Mouse (Mus musculus) limb, embryonic 13.5 days (tissue): ENCODE measurements around the gene Gramd1c. TPM values are rescaled to one million over a fixed set of nuclear protein-coding genes. Genes with fewer than 3 reads are reported as not detected.

ENCODE experiments used
- ATAC-seq: fragments of 200-750 bp; cut with Nextera tagmentation; 2 replicates; pipeline ENCODE4 v1.8.0; 2017; ENCODE audit warnings: low read depth, moderate number of reproducible peaks, moderate TSS enrichment; ENCODE audit not compliant: low FRiP score
- H3K27ac ChIP-seq: fragments of 300-500 bp; sonication (generic); 2 replicates; pipeline ENCODE4 v1.5.1; 2015; ENCODE audit warnings: inconsistent platforms, mild to moderate bottlenecking, moderate library complexity
- H3K27me3 ChIP-seq: fragments of 300-500 bp; sonication (generic); 2 replicates; pipeline ENCODE4 v1.6.1; 2015; ENCODE audit warnings: mild to moderate bottlenecking, inconsistent platforms
- H3K36me3 ChIP-seq: fragments of 300-500 bp; sonication (generic); 2 replicates; pipeline ENCODE4 v1.6.1; 2015; ENCODE audit warnings: inconsistent platforms, mild to moderate bottlenecking, moderate library complexity
- H3K4me1 ChIP-seq: fragments of 300-500 bp; sonication (generic); 2 replicates; pipeline ENCODE4 v1.6.1; 2015; ENCODE audit warnings: inconsistent platforms
- H3K4me2 ChIP-seq: fragments of 300-500 bp; sonication (generic); replicated peaks from 2 replicates; pipeline ENCODE4 v1.6.1; 2015; ENCODE audit warnings: inconsistent platforms, mild to moderate bottlenecking, moderate library complexity
- H3K4me3 ChIP-seq: fragments of 300-500 bp; sonication (generic); 2 replicates; pipeline ENCODE4 v1.5.1; 2015; ENCODE audit warnings: moderate library complexity, mild to moderate bottlenecking, inconsistent platforms
- H3K9ac ChIP-seq: fragments of 300-500 bp; sonication (generic); 2 replicates; pipeline ENCODE4 v1.6.1; 2015; ENCODE audit warnings: mild to moderate bottlenecking, inconsistent platforms
- H3K9me3 ChIP-seq: fragments of 300-500 bp; sonication (generic); 2 replicates; pipeline ENCODE4 v1.6.1; 2016; ENCODE audit warnings: inconsistent platforms
- WGBS: fragments of 180-500 bp; shearing (Covaris S2); methylation state at CpG from one replicate; pipeline ENCODE4 v1.1.7; 2015; 5-methylcytosine and 5-hydroxymethylcytosine counted together
- polyA plus RNA-seq: library from polyadenylated mRNA; unstranded; fragments of >200 nt; fragmentation: Nextera tagmentation; extraction: Ambion mirVana; gene quantifications from 2 replicates; pipeline ENCODE4 v1.2.1, GENCODE M21; 2015

Gramd1c gene
- polyA plus RNA-seq = 6.6 and 7.0 TPM in 2 replicates

DNA sequence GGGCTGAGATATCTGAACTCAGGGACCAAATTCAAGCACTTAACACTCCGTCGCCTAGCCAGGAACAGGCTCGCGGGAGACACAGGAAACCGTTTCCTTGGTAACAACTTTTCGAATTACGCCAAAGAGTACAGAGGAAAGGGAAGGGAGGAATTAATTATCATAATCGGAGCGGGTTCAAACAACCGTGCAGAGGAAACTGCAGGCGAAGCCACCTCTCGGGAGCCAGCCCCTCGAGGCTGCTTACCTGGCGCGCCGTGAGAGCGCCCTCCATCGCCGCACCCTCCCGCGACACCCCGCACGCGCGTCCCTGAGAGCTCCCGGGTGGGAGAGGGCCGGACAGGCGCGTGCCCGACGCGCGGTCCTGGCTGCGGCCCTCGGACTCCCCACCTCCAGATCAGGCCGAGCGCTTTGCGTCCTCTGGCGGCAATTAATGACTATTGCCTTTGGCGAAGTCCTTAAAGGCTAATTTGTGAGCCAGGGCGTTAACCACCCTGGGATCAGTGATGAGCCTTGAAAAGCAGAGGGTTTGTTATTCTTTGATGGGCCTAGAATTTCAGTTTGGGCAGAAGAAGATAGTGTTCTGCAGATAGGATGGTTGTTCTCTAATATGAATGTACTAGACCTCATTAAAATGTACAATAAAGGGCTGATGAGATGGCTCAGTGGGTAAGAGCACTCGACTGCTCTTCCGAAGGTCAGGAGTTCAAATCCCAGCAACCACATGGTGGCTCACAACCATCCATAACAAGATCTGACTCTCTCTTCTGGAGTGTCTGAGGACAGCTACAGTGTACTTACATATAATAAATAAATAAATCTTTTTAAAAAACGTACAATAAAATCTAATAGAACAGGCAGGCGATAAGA, at the start of gene Gramd1c:
Gene Gramd1c, minus strand, starts transcription at position 321 of the 870 bp plus-strand sequence.
- no peaks in the 10 kb centered on the region for H3K27me3 ChIP-seq
- peak within 1 kb of the TSS; percentile 70 for H3K4me2 ChIP-seq
- peak; percentile 87 for ATAC-seq
- H3K9me3 ChIP-seq = no peaks in the 10 kb centered on the region
- peak within 1 kb of the TSS; percentile 73 for H3K9ac ChIP-seq
- H3K4me3 ChIP-seq = peak within 1 kb of the TSS; percentile 64
- H3K4me1 ChIP-seq = peaks cover 4% of the 10 kb centered on the region
- no peak within 1 kb of the TSS for H3K27ac ChIP-seq
- WGBS = 6% methylated on average over 45 of the region's 45 CpGs
- H3K36me3 ChIP-seq = no peaks in the 10 kb centered on the region

DNA sequence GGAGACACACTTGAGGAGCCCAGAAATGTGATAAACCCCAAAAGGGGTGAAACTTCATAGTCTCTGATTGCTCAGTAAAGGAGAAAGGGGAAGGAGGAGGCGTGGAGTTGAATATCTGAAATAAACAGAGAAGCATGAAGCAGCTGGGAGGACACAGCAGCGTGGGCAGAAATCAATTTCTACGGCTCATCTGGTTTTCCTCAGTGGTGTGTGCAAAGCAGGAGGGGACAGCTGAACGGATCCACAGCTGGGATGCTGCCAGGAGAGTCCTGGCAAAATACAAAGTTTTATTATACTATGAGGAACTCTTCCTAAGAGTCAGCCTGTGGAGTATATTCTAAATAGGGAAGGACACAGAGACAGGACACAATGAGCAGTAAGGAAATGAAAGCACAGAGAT, 45.9 kb upstream of the Gramd1c start:
- Histone ChIP-seq H3K4me1 (no peaks in the 10 kb centered on the region), H3K9me3 (no peaks in the 10 kb centered on the region), H3K9ac (no peak overlapping the region), H3K27me3 (no peaks in the 10 kb centered on the region), H3K36me3 (peaks cover 61% of the 10 kb centered on the region), H3K4me2 (no peak overlapping the region), H3K27ac (no peak overlapping the region), H3K4me3 (no peak overlapping the region)
- ATAC-seq = 0 out of 2 replicates have a peak, but pooled peaks have one; percentile 32
- WGBS = 81% methylated on average over 4 of the region's 4 CpGs

DNA sequence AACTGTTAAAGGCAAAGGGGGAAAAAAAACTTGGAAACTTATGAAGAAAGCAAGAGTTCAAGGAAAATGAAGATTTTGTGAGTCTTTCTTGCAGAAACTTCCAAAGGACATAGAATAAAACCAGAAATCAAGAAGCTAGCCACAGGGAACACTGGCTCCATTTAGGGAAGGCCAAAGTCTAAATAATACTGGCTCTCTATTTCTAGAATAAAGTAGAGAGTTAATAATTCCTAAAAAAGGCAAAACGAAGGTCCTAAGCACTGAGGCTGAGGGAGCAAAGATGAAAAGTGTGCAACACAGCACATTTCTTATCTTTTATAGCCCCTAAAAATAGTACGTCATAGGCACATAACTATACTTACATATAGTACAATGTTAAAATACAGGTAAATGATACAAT, 42.1 kb upstream of the Gramd1c start:
- H3K27me3 ChIP-seq = no peaks in the 10 kb centered on the region
- no peaks in the 10 kb centered on the region for H3K4me1 ChIP-seq
- ATAC-seq = no peak
- H3K9me3 ChIP-seq = no peaks in the 10 kb centered on the region
- H3K4me3 ChIP-seq = no peak overlapping the region
- no peak overlapping the region for H3K9ac ChIP-seq
- no peak overlapping the region; the same call in 1 of the 2 replicates for H3K27ac ChIP-seq
- 88% methylated on average over 2 of the region's 2 CpGs for WGBS
- peaks cover 71% of the 10 kb centered on the region for H3K36me3 ChIP-seq
- H3K4me2 ChIP-seq = no peak overlapping the region

DNA sequence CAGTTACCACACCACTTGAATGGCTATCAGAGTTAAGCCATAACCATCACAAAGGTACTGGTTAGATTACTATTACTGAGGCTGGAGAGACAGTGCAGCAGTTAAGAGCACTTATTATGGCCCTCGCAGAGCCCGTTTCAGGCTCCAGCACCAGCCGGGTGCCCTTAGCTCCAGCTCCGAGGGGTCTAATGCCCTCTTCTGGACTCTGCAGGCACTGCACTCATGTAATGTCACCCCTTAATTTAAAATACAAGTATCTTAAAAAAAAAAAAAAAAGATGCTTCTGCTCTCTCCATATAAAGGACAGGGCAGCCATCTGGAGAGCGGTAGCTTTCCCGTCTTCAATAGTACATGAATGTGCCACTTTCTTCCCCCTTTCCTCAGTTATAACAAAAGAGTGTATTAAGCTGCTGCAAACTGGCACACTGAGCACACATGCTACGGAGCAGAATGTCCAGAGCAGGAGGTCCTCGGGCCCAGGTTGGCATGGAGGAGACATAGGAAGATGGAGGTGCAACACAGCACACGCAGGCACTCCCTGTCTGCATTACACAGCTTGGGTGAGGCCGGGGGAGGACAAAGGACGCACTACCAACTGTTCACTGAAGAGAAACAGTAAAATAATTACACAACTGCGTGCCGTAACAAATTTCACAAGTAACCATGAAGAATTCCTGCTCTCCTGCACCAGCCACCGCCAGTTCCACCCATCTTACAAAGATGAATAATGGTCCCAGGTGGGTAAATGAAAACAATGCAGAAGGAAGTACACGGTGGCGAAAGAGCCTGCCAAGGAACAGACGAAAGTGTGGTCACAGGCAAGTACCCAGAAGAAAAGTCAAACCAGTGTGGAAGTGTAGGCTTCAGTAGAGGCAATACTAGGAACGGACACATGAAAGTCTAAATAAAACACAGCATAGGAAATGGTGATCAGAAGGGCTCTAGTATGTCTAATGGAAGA, 40.9 kb upstream of the Gramd1c start:
- Histone ChIP-seq H3K4me2 (no peak overlapping the region), H3K9ac (no peak overlapping the region), H3K4me3 (no peak overlapping the region), H3K9me3 (no peaks in the 10 kb centered on the region), H3K27me3 (no peaks in the 10 kb centered on the region), H3K27ac (peak overlapping the region; percentile 28; the same call in 1 of the 2 replicates), H3K36me3 (peaks cover 68% of the 10 kb centered on the region), H3K4me1 (no peaks in the 10 kb centered on the region)
- WGBS = 85% methylated on average over 18 of the region's 18 CpGs
- no peak for ATAC-seq

DNA sequence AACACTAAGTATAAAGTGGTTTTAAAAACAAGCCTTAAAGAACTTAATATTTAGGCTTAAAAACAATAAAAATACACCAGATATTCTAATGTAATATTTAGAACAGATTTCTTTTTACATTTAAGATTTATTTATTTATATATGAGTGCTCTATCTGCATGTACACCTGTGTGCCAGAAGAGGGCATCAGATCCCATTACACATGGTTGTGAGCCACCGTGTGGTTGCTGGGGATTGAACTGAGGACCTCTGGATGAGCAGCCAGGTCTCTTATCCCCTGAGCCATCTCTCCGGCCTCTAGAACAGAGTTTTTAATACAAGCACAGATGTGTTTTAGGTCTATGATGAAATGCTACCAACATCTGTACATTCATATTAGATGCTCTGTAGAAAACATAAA, 39.8 kb upstream of the Gramd1c start:
- H3K4me3 ChIP-seq = no peak overlapping the region
- H3K9ac ChIP-seq = no peak overlapping the region
- no peak for ATAC-seq
- no peaks in the 10 kb centered on the region for H3K27me3 ChIP-seq
- no peaks in the 10 kb centered on the region for H3K4me1 ChIP-seq
- no peak overlapping the region for H3K4me2 ChIP-seq
- no peaks in the 10 kb centered on the region for H3K9me3 ChIP-seq
- H3K36me3 ChIP-seq = peaks cover 67% of the 10 kb centered on the region
- WGBS = 94% methylated on average over 2 of the region's 2 CpGs
- H3K27ac ChIP-seq = no peak overlapping the region

DNA sequence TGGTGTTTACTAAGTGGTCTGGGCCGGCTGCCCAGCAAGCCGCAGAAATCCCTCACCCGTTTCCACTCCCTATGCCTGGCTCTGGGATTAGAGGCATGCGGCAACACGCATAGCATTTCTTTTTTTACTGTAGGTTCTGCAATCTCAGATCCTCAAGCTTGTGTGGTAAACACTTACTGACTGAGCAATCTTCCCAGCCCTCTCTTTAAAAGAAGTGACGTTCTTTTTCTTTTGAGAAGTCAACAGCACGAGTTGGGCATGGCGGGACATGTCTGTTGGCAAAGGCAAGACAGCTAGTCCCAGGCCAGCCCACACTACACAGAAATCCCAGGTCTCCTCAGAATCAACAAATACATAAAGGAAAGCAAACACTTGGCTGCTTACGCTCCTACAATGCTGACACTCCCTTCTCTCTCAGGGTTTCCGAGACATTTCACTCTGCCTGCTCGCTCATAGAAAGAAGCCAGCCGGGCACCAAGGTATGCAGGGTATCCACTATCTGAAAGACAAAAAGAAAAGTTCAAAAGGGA, 38.1 kb upstream of the Gramd1c start:
- ATAC-seq = no peak
- Histone ChIP-seq H3K27me3 (no peaks in the 10 kb centered on the region), H3K4me2 (no peak overlapping the region), H3K27ac (no peak overlapping the region), H3K4me1 (no peaks in the 10 kb centered on the region), H3K36me3 (peaks cover 65% of the 10 kb centered on the region), H3K4me3 (no peak overlapping the region), H3K9me3 (no peaks in the 10 kb centered on the region), H3K9ac (no peak overlapping the region)
- WGBS = 86% methylated on average over 12 of the region's 12 CpGs

DNA sequence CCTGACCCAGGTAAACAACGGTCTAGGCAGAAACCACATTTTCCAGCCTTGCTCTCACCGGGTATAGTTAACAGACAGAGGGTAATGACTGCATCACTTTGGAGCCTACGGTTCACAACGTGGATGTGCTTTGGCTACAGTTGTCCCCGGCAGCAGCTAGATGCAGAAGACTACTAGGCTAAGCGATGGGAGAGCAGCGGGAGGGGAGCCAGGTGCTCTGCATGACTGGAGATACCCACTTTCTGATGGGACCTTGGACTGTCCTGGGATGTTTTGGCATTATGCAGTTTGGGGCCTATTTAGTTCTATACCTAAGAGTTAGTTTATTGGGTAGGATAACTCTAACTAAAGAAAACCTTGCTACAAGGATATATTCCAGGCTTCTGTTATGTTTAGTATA, 36.2 kb upstream of the Gramd1c start:
- H3K4me3 ChIP-seq = no peak overlapping the region
- 91% methylated on average over 7 of the region's 7 CpGs for WGBS

DNA sequence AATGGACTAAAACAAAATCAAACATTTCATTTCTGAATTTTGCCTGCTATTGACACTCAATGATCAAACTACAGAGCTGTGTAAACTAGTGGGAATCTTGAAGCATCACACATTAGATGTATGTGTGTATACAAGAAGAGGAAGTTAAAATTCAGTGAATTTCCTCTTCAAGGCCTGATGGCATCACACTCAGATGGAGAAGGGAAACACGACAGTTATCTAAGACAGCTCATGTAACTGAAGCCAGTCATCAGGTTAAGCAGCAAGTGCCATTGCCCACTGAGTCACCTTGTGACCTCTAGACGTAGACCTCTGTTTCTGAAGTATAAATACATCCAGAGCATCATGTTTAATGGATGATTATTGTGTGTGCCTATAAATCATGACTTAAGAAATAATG, 24.5 kb upstream of the Gramd1c start:
- H3K9me3 ChIP-seq = no peaks in the 10 kb centered on the region
- no peak overlapping the region for H3K4me3 ChIP-seq
- H3K27ac ChIP-seq = no peak overlapping the region
- H3K9ac ChIP-seq = no peak overlapping the region
- H3K27me3 ChIP-seq = no peaks in the 10 kb centered on the region
- peaks cover 81% of the 10 kb centered on the region for H3K36me3 ChIP-seq
- H3K4me1 ChIP-seq = no peaks in the 10 kb centered on the region
- no peak for ATAC-seq
- H3K4me2 ChIP-seq = no peak overlapping the region
- WGBS = 76% methylated on average over 2 of the region's 2 CpGs

More for the DNA sequence above, 36.2 kb upstream of the Gramd1c start:
- no peaks in the 10 kb centered on the region for H3K27me3 ChIP-seq
- H3K4me2 ChIP-seq = no peak overlapping the region
- H3K4me1 ChIP-seq = no peaks in the 10 kb centered on the region
- H3K9ac ChIP-seq = no peak overlapping the region
- ATAC-seq = no peak
- peaks cover 77% of the 10 kb centered on the region for H3K36me3 ChIP-seq
- no peaks in the 10 kb centered on the region for H3K9me3 ChIP-seq
- no peak overlapping the region for H3K27ac ChIP-seq

DNA sequence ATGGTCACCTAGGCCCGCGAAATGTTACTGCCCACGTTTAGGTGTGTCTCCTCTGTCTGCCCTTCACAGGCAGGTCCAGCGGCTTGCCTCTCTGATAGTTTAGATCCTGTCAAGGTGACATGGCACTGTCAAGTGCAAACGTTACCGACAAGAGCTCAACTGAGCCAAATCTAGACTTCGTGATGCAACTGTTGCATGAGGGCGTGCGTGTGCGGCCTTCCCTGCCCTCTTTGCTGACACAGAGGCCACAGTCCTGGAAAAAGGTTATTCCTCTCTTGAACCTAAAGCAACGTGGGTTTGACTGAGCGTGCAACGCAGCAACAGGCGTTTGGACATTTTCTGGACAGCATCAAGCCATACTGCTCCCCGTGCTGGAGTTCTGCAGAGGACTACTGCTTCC, 1.8 kb downstream of the Gramd1c start:
- H3K27me3 ChIP-seq = no peaks in the 10 kb centered on the region
- H3K27ac ChIP-seq = no peak overlapping the region
- H3K9ac ChIP-seq = no peak overlapping the region
- H3K4me2 ChIP-seq = no peak overlapping the region
- no peak overlapping the region for H3K4me3 ChIP-seq
- H3K36me3 ChIP-seq = no peaks in the 10 kb centered on the region
- H3K9me3 ChIP-seq = no peaks in the 10 kb centered on the region
- ATAC-seq = no peak
- H3K4me1 ChIP-seq = peaks cover 7% of the 10 kb centered on the region
- WGBS = 93% methylated on average over 15 of the region's 15 CpGs

DNA sequence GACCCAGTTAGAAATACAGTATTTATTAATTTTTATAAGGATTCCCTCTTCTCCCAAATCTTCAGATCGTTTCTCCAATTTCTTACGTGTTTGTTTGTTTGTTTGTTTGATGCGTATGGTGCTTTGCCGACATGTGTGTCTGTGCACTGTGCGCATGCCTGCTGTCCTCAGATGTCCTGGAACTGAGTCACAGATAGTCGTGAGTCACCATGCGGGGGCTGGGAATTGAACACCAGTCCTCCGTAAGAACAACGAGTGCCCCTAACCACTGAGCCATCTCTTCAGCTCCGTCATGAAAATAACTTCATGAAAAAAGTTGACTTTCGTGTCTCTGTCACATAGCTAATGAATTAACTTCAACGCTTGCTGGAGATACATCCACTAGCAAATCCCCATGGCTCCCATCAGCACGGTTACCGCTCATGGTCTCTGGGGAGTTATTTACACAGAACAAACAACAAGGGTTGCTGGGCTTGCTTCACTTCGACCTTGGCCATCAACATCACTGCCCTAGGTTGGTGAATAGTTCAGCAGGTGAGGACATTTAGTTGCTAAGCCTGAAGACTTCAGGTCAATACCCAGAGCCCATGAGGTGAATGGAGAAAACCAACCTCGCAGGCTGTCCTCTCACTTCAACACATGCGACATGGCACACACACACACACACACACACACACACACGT, 2.4 kb downstream of the Gramd1c start:
- no peak overlapping the region for H3K4me3 ChIP-seq
- H3K4me1 ChIP-seq = peaks cover 7% of the 10 kb centered on the region
- no peak overlapping the region for H3K4me2 ChIP-seq
- no peak overlapping the region for H3K9ac ChIP-seq
- WGBS = 91% methylated on average over 18 of the region's 18 CpGs
- H3K9me3 ChIP-seq = no peaks in the 10 kb centered on the region
- no peak for ATAC-seq
- no peaks in the 10 kb centered on the region for H3K36me3 ChIP-seq
- no peak overlapping the region for H3K27ac ChIP-seq
- no peaks in the 10 kb centered on the region for H3K27me3 ChIP-seq

DNA sequence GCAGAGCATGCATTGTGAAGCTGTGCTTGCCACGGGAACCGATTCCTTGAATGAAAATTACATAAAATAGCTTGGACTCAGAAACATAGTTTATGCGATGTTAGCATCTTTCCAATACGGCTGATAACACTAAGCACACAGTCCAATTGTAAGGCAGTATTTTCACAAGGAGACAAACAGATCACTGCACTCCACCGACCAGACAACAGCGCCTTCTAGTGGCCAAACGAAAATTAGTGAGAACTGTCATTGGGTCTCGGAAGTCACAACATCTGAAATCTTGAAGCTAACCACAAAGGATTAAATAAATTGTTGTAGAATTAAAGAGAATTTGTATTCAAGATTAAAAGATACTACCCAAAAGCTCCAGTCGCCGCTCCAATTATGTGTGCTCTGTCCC, 4.4 kb downstream of the Gramd1c start:
- Histone ChIP-seq H3K9ac (no peak overlapping the region), H3K4me3 (no peak overlapping the region), H3K27me3 (no peaks in the 10 kb centered on the region), H3K27ac (no peak overlapping the region), H3K4me2 (no peak overlapping the region), H3K36me3 (no peaks in the 10 kb centered on the region), H3K9me3 (no peaks in the 10 kb centered on the region), H3K4me1 (peaks cover 11% of the 10 kb centered on the region)
- WGBS = 23% methylated on average over 10 of the region's 10 CpGs
- peak; percentile 41; the same call in 1 of the 2 replicates for ATAC-seq
